Mouse (Mus musculus): ENCODE measurements around the gene Ypel3.

GRCm38 (mm10) chr7:126793456-126794270 lies 16.9 kb downstream of the Ypel3 start:
- TF ChIP-seq CHD2 (IDR thresholded peaks at IDR 0.05; ENCODE audit: low read depth, low read length) (no peak), ZC3H11A (IDR thresholded peaks at IDR 0.05; ENCODE audit: borderline replicate concordance, low read depth, low read length) (no peak), ZNF384 (IDR thresholded peaks at IDR 0.05; ENCODE audit: low read depth, low read length) (no peak), MAFK (IDR thresholded peaks at IDR 0.05; ENCODE audit: insufficient read depth, low read depth, low read length) (no peak)

Data from ES-E14 (cell line).